Mouse (Mus musculus) forebrain, embryonic 15.5 days (tissue): Measurements from ENCODE around the gene Zbtb4. TPM values are rescaled to one million over a fixed set of nuclear protein-coding genes. Genes with fewer than 3 reads are reported as not detected.

ENCODE experiments used
- ATAC-seq: fragments of 200-750 bp; cut with Nextera tagmentation; replicated peaks from 2 replicates; pipeline ENCODE4 v1.8.0; 2017; ENCODE audit warnings: mild to moderate bottlenecking, moderate TSS enrichment, moderate library complexity
- H3K27ac ChIP-seq: fragments of 300-500 bp; sonication (generic); replicated peaks from 2 replicates; pipeline ENCODE4 v1.5.1; 2015; ENCODE audit warnings: mild to moderate bottlenecking, inconsistent platforms
- H3K27me3 ChIP-seq: fragments of 300-500 bp; sonication (generic); 2 replicates; pipeline ENCODE4 v1.6.1; 2015; ENCODE audit warnings: inconsistent platforms
- H3K36me3 ChIP-seq: fragments of 300-500 bp; sonication (generic); 2 replicates; pipeline ENCODE4 v1.6.1; 2015; ENCODE audit warnings: mild to moderate bottlenecking, inconsistent platforms
- H3K4me1 ChIP-seq: fragments of 300-500 bp; sonication (generic); 2 replicates; pipeline ENCODE4 v1.6.1; 2015; ENCODE audit warnings: inconsistent platforms
- H3K4me2 ChIP-seq: fragments of 300-500 bp; sonication (generic); replicated peaks from 2 replicates; pipeline ENCODE4 v1.6.1; 2015; ENCODE audit warnings: mild to moderate bottlenecking, inconsistent platforms
- H3K4me3 ChIP-seq: fragments of 300-500 bp; sonication (generic); 2 replicates; pipeline ENCODE4 v1.5.1; 2015; ENCODE audit warnings: mild to moderate bottlenecking, inconsistent platforms
- H3K9ac ChIP-seq: fragments of 300-500 bp; sonication (generic); replicated peaks from 2 replicates; pipeline ENCODE4 v1.6.1; 2015; ENCODE audit warnings: mild to moderate bottlenecking, inconsistent platforms
- H3K9me3 ChIP-seq: fragments of 300-500 bp; sonication (generic); 2 replicates; pipeline ENCODE4 v1.6.1; 2016; ENCODE audit warnings: inconsistent platforms
- WGBS: fragments of 180-500 bp; shearing (Covaris S2); methylation state at CpG from one replicate; pipeline ENCODE4 v1.1.7; 2015; ENCODE audit warnings: mixed read lengths; 5-methylcytosine and 5-hydroxymethylcytosine counted together
- polyA plus RNA-seq: library from polyadenylated mRNA; unstranded; fragments of >200 nt; fragmentation: Nextera tagmentation; extraction: Ambion mirVana; gene quantifications from 2 replicates; pipeline ENCODE4 v1.2.1, GENCODE M21; 2015

Zbtb4 gene
- polyA plus RNA-seq, 1 experiment from 2014 or later: 3.2 TPM

DNA sequence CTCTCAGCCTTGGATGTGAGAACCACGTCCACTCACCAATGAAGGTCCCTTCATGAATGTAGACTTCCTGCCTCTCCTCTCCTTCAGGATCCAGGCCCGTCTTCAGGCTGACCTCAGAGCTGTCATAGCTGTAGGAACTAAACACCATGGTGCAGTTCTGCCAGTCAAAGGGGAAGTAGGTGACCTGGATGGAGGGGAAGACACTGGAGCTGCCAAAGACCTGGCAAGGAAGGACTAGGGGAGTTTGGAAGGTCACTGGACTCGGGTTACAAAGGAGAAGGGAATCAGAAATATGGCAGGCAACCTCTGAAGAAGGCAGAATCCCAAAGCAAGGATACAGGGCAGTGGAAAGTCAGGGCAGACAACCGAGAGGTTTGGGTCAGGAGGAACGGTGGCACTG, 27.7 kb downstream of the Zbtb4 start:
- WGBS: 61% methylated on average over 5 of the region's 5 CpGs
- H3K4me1 ChIP-seq: peaks cover 13% of the 10 kb centered on the region
- peaks cover 7% of the 10 kb centered on the region; the same call in 1 of the 2 replicates for H3K27me3 ChIP-seq
- H3K36me3 ChIP-seq: no peaks in the 10 kb centered on the region
- no peak overlapping the region for H3K27ac ChIP-seq
- ATAC-seq: no peak
- H3K4me2 ChIP-seq: no peak overlapping the region
- no peaks in the 10 kb centered on the region for H3K9me3 ChIP-seq
- no peak overlapping the region for H3K4me3 ChIP-seq
- H3K9ac ChIP-seq: no peak overlapping the region

DNA sequence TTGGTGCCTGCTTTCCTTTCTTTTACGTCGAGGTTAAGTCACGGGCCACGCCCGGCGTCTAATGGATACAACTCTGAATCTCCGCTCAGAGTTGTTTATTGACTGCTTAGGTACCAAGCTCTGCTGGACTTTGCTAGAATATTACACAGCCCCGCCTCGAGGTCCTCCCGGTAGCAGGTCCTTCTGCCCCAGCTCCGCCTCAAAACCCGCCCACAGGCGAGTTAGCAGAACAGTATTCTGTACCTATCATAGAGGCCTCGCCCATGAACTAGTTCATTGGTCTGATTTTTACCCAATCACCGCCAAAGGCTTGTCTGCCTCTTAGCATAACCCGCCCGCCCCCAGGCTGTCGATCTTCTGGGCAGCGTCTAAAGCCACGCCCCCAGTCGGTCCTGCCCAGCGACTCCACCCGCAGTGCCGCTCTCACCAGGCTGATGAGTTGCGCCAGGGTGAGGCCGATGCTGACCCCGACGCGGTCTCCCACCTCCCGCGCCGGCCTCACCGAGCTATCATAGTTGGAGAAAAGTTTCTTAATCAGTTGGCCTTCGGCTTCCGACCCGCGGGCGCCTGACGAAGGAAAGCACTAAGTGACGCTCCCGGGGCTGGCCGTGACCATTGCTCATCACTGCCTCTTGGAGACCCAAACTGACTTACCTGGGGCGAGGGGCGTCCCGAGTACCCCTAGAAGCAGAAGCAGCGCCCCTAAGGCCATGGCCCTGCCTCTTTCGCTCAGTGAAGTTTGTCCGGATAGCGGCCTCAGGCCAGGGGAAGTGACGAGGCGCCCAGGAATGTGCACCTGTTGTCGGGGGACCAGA, 29.7 kb downstream of the Zbtb4 start, which contains the start of gene Chrnb1:
TSS of gene Chrnb1 (minus strand) at position 776 of the 815 bp plus-strand sequence.
- peaks cover 29% of the 10 kb centered on the region for H3K4me1 ChIP-seq
- peak within 1 kb of the TSS; percentile 44 for H3K4me3 ChIP-seq
- whole genome bisulfite sequencing: 2% methylated on average over 52 of the region's 52 CpGs
- no peaks in the 10 kb centered on the region for H3K36me3 ChIP-seq
- H3K9ac ChIP-seq: peak within 1 kb of the TSS; percentile 42
- ATAC-seq: peak; percentile 95
- no peak within 1 kb of the TSS for H3K27ac ChIP-seq
- H3K4me2 ChIP-seq: peak within 1 kb of the TSS; percentile 75
- peaks cover 7% of the 10 kb centered on the region; the same call in 1 of the 2 replicates for H3K27me3 ChIP-seq
- no peaks in the 10 kb centered on the region for H3K9me3 ChIP-seq

DNA sequence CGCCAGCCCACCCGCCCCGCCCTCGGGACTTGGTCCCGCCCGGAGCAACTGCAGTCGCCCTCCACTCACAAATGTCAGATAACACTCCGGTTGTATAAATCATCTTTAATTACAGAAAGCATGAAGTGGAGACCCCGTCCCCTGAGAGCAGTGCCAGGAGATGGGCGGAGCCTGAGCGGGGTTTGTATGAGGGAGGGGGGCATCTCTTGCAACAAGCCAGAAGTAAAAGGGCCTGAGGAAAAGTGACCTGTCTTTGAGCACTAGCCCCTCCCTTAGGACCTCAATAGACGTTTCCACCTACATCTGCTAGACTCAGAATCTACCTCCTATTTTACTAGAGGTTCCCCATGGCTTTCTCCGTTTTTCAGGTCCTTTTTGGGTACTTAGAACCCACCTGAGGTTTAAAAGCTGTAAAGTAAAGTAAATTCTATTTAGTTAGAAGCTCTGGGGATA, 30.3 kb downstream of the Zbtb4 start:
- peaks cover 7% of the 10 kb centered on the region; the same call in 1 of the 2 replicates for H3K27me3 ChIP-seq
- H3K4me2 ChIP-seq: peak overlapping the region; percentile 75
- H3K4me1 ChIP-seq: peaks cover 29% of the 10 kb centered on the region
- no peaks in the 10 kb centered on the region for H3K36me3 ChIP-seq
- ATAC-seq: no peak
- H3K9me3 ChIP-seq: no peaks in the 10 kb centered on the region
- peak overlapping the region; percentile 44 for H3K4me3 ChIP-seq
- no peak overlapping the region for H3K9ac ChIP-seq
- H3K27ac ChIP-seq: no peak overlapping the region
- 2% methylated on average over 13 of the region's 13 CpGs for WGBS

GRCm38 (mm10) chr11:69797924-69798323, 32.2 kb downstream of the Zbtb4 start:
- 80% methylated on average over 7 of the region's 7 CpGs for WGBS
- ATAC-seq: no peak
- H3K9me3 ChIP-seq: no peaks in the 10 kb centered on the region
- H3K4me1 ChIP-seq: peaks cover 49% of the 10 kb centered on the region
- H3K4me3 ChIP-seq: no peak overlapping the region
- H3K36me3 ChIP-seq: no peaks in the 10 kb centered on the region
- no peak overlapping the region for H3K9ac ChIP-seq
- H3K27me3 ChIP-seq: peaks cover 7% of the 10 kb centered on the region; the same call in 1 of the 2 replicates
- H3K27ac ChIP-seq: no peak overlapping the region
- H3K4me2 ChIP-seq: no peak overlapping the region

- H3K9ac ChIP-seq: peak overlapping the region; percentile 76
- 13% methylated on average over 12 of the region's 12 CpGs for WGBS
- ATAC-seq: no peak
- no peaks in the 10 kb centered on the region for H3K9me3 ChIP-seq
- H3K4me2 ChIP-seq: peak overlapping the region; percentile 98
- H3K27me3 ChIP-seq: peaks cover 3% of the 10 kb centered on the region
- no peaks in the 10 kb centered on the region for H3K36me3 ChIP-seq
- peak overlapping the region; percentile 98 for H3K27ac ChIP-seq
- H3K4me3 ChIP-seq: peak overlapping the region; percentile 68
- peaks cover 65% of the 10 kb centered on the region for H3K4me1 ChIP-seq
Measured at GRCm38 (mm10) chr11:69799394-69800137, 33.9 kb downstream of the Zbtb4 start.

DNA sequence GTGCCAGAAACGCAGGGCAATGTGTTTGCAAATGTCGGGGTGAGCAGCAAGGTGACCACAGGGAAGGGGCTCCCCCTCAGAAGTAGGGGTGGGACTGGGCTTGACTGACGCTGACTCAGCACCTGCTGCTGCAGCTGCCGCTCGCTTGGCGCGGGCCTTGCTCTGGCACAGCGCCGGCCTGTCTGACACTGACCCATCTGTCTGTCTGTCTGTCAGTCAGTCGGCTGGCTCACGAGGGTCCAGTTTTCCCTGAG, 34.4 kb downstream of the Zbtb4 start:
- peaks cover 67% of the 10 kb centered on the region for H3K4me1 ChIP-seq
- peak overlapping the region; percentile 68 for H3K4me3 ChIP-seq
- peak overlapping the region; percentile 98 for H3K27ac ChIP-seq
- ATAC-seq: peak; percentile 39
- peak overlapping the region; percentile 76 for H3K9ac ChIP-seq
- peaks cover 8% of the 10 kb centered on the region for H3K27me3 ChIP-seq
- peak overlapping the region; percentile 98 for H3K4me2 ChIP-seq
- no peaks in the 10 kb centered on the region for H3K9me3 ChIP-seq
- 1% methylated on average over 11 of the region's 11 CpGs for WGBS
- no peaks in the 10 kb centered on the region for H3K36me3 ChIP-seq

DNA sequence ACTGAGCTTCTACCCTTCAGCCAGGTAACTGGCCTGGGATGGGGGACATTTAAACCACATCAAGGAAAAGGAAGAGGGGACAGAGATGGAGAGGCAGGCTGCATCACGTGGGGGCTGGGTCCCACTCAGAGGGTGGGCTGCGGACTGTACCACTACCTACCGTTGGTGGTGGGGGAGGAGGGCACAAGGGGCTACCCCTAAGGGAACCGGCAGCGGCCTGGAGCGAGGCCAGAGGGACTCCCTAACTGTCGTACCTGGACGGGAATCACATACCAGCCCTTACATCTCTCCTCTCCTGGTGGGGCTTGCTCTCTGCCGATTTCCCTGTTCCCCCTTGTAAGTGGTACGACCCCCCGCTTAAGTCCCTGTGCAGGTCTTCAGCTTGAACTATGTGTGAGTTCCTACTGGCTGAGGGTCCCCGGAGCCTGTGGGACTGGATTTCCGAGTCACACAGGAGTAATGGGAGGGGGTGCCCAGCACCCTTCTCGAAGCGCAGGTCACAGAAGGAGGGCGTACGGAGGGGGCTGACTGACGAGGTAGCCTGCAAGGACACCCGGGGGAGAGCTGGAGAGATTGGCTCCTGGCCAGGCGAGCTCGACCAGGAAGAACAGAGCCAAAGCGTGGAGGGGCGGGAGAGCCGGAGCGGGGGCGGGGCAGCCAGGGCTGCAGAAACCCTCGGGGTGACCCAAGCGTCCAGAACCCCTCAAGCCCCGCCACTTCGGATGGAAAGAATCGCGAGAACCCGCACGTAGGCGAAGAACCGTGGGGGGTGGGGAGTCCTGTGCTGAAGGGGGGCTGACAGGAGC, 34.9 kb downstream of the Zbtb4 start:
- Histone ChIP-seq H3K27me3 (peaks cover 14% of the 10 kb centered on the region), H3K36me3 (no peaks in the 10 kb centered on the region), H3K4me2 (peak overlapping the region; percentile 98), H3K4me3 (peak overlapping the region; percentile 68), H3K4me1 (peaks cover 68% of the 10 kb centered on the region), H3K9me3 (no peaks in the 10 kb centered on the region), H3K27ac (peak overlapping the region; percentile 98), H3K9ac (peak overlapping the region; percentile 76)
- WGBS: under 1% methylated on average over 36 of the region's 36 CpGs
- peak; percentile 80 for ATAC-seq

DNA sequence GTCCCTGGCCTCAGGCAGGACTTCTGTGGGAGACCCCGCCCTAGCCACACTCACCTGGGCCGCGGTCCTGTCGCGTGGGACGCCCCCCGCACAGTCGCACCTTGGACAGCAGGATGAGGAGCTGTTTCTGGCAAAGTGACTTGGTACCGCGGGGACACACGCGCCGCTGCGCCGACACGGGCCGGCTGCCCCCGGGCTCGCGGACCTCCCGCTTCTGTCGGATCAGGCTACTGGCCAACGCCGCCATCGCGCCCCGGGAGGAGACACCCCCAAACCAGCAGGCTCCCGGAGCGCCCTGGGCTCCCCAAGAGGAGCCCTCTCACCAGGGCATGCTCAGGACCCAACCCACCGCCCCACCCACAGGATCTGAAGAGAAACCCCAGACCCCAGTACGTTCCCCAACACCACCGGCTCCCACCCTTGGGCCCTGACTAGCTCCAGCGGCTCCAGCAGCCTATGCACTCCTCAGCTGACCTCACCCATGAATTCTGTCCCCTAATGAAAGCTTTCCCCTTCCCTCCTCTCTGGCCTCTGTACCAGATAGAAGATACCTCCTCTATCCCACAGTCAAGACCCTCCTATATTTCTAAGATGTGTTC, 35.8 kb downstream of the Zbtb4 start, which contains the start of gene Fgf11:
TSS of gene Fgf11 (minus strand) at position 479 of the 599 bp plus-strand sequence.
- Histone ChIP-seq H3K36me3 (no peaks in the 10 kb centered on the region), H3K9me3 (no peaks in the 10 kb centered on the region), H3K27ac (peak within 1 kb of the TSS; percentile 98), H3K4me1 (peaks cover 62% of the 10 kb centered on the region), H3K27me3 (peaks cover 19% of the 10 kb centered on the region), H3K4me3 (peak within 1 kb of the TSS; percentile 68), H3K9ac (peak within 1 kb of the TSS; percentile 76), H3K4me2 (peak within 1 kb of the TSS; percentile 98)
- no peak for ATAC-seq
- under 1% methylated on average over 33 of the region's 33 CpGs for WGBS

GRCm38 (mm10) chr11:69802648-69803105, 37.0 kb downstream of the Zbtb4 start:
- peak overlapping the region; percentile 98 for H3K4me2 ChIP-seq
- peaks cover 62% of the 10 kb centered on the region for H3K4me1 ChIP-seq
- H3K27ac ChIP-seq: peak overlapping the region; percentile 98
- peak overlapping the region; percentile 76 for H3K9ac ChIP-seq
- no peaks in the 10 kb centered on the region for H3K9me3 ChIP-seq
- H3K36me3 ChIP-seq: no peaks in the 10 kb centered on the region
- H3K27me3 ChIP-seq: peaks cover 19% of the 10 kb centered on the region
- under 1% methylated on average over 33 of the region's 33 CpGs for WGBS
- H3K4me3 ChIP-seq: peak overlapping the region; percentile 68
- peak; percentile 18; the same call in 1 of the 2 replicates for ATAC-seq

- H3K4me3 ChIP-seq: peak overlapping the region; percentile 68
- peak; percentile 1; the same call in 1 of the 2 replicates for ATAC-seq
- no peaks in the 10 kb centered on the region for H3K36me3 ChIP-seq
- H3K4me2 ChIP-seq: peak overlapping the region; percentile 98
- peaks cover 19% of the 10 kb centered on the region for H3K27me3 ChIP-seq
- WGBS: under 1% methylated on average over 12 of the region's 12 CpGs
- peaks cover 62% of the 10 kb centered on the region for H3K4me1 ChIP-seq
- peak overlapping the region; percentile 98 for H3K27ac ChIP-seq
- peak overlapping the region; percentile 76 for H3K9ac ChIP-seq
- no peaks in the 10 kb centered on the region for H3K9me3 ChIP-seq
Measured at GRCm38 (mm10) chr11:69803328-69803727, 37.6 kb downstream of the Zbtb4 start.
